Mouse (Mus musculus) lung, adult 2 months (tissue): ENCODE measurements around the gene Ndufb3.

ENCODE experiments used
- CTCF ChIP-seq: fragments of 200-500 bp; IDR thresholded peaks from 2 replicates; pipeline ENCODE4 v1.5.1; 2011; ENCODE audit warnings: mild to moderate bottlenecking, low read length, control low read depth; ENCODE audit not compliant: insufficient read depth
- POLR2A ChIP-seq: fragments of 200-500 bp; IDR thresholded peaks from 2 replicates; pipeline ENCODE4 v1.6.1; 2011; ENCODE audit warnings: low read depth, mild to moderate bottlenecking, control low read depth, low read length, borderline replicate concordance; ENCODE audit errors: extremely low read depth

- TF ChIP-seq CTCF (no peak), POLR2A (no peak)
Measured at GRCm38 (mm10) chr1:58585373-58586170, 612 bp upstream of the Ndufb3 start.
